Mouse (Mus musculus) liver, embryonic 11.5 days (tissue): ENCODE measurements around the gene Ikzf4. TPM values are rescaled to one million over a fixed set of nuclear protein-coding genes. Genes with fewer than 3 reads are reported as not detected.
A peak's percentile ranks its signal among the peaks of the same experiment; 100 is the strongest.

Experiments used
- ATAC-seq: fragments of 200-750 bp; cut with Nextera tagmentation; replicated peaks from 2 replicates; pipeline ENCODE4 v1.8.0; 2017; ENCODE audit warnings: moderate number of reproducible peaks, mild to moderate bottlenecking, moderate TSS enrichment, moderate library complexity; ENCODE audit not compliant: low FRiP score
- DNase-seq: peaks from one replicate; pipeline ENCODE4 v3.0.0-alpha.2; 2017; ENCODE audit warnings: low spot score
- H3K27ac ChIP-seq: fragments of 300-500 bp; sonication (generic); 2 replicates; pipeline ENCODE4 v1.5.1; 2014; ENCODE audit warnings: mild to moderate bottlenecking, low read depth, low read length, control low read depth
- H3K27me3 ChIP-seq: fragments of 300-500 bp; sonication (generic); replicated peaks from 2 replicates; pipeline ENCODE4 v1.6.1; 2014; ENCODE audit warnings: low read length, mixed read lengths; ENCODE audit not compliant: control insufficient read depth, insufficient read depth
- H3K36me3 ChIP-seq: fragments of 300-500 bp; sonication (generic); 2 replicates; pipeline ENCODE4 v1.6.1; 2014; ENCODE audit warnings: mild to moderate bottlenecking, low read length, moderate library complexity, mixed read lengths; ENCODE audit not compliant: control insufficient read depth, insufficient read depth
- H3K4me1 ChIP-seq: fragments of 300-500 bp; sonication (generic); replicated peaks from 2 replicates; pipeline ENCODE4 v1.6.1; 2014; ENCODE audit warnings: low read length, mixed read lengths; ENCODE audit not compliant: control insufficient read depth, insufficient read depth
- H3K4me2 ChIP-seq: fragments of 300-500 bp; sonication (generic); 2 replicates; pipeline ENCODE4 v1.6.1; 2014; ENCODE audit warnings: mild to moderate bottlenecking, control low read depth, moderate library complexity
- H3K4me3 ChIP-seq: fragments of 300-500 bp; sonication (generic); 2 replicates; pipeline ENCODE4 v1.5.1; 2014; ENCODE audit warnings: low read depth, low read length, control low read depth
- H3K9ac ChIP-seq: fragments of 300-500 bp; sonication (generic); 2 replicates; pipeline ENCODE4 v1.6.1; 2014; ENCODE audit warnings: low read depth, low read length, control low read depth
- H3K9me3 ChIP-seq: fragments of 300-500 bp; sonication (generic); 2 replicates; pipeline ENCODE4 v1.6.1; 2016; ENCODE audit warnings: low read length, inconsistent platforms, mixed read lengths; ENCODE audit not compliant: control insufficient read depth
- WGBS: fragments of 180-500 bp; shearing (Covaris S2); extraction: QIAGEN DNeasy Blood & Tissue Kit; methylation state at CpG from one replicate; pipeline ENCODE4 v1.1.7; 2014; 5-methylcytosine and 5-hydroxymethylcytosine counted together
- polyA plus RNA-seq: library from polyadenylated mRNA; unstranded; fragments of >200 nt; fragmentation: Nextera tagmentation; extraction: Ambion mirVana; gene quantifications from 2 replicates; pipeline ENCODE4 v1.2.1, GENCODE M21; 2014

The Ikzf4 gene
- polyA plus RNA-seq, 1 experiment from 2014 or later, result 1.3 TPM

- ATAC-seq (peak; percentile 41), DNase-seq (no peak)
- Histone ChIP-seq H3K9ac (no peak overlapping the region), H3K27me3 (peaks cover 29% of the 10 kb centered on the region), H3K27ac (no peak overlapping the region), H3K36me3 (no peaks in the 10 kb centered on the region), H3K4me1 (peaks cover 6% of the 10 kb centered on the region), H3K4me3 (peak overlapping the region; percentile 51), H3K4me2 (peak overlapping the region; percentile 71), H3K9me3 (no peaks in the 10 kb centered on the region)
- 11% methylated on average over 10 of the region's 13 CpGs for WGBS
Measured at GRCm38 (mm10) chr10:128646139-128647089, 623 bp upstream of the Ikzf4 start.

- Histone ChIP-seq H3K4me2 (no peak overlapping the region), H3K4me3 (no peak overlapping the region), H3K9me3 (no peaks in the 10 kb centered on the region), H3K27me3 (peaks cover 29% of the 10 kb centered on the region), H3K36me3 (no peaks in the 10 kb centered on the region), H3K27ac (no peak overlapping the region), H3K4me1 (peaks cover 6% of the 10 kb centered on the region), H3K9ac (no peak overlapping the region)
- WGBS, result 79% methylated on average over 6 of the region's 6 CpGs
- no peak for DNase-seq
- no peak for ATAC-seq
Measured at GRCm38 (mm10) chr10:128642749-128643148, 3.0 kb downstream of the Ikzf4 start.

DNA sequence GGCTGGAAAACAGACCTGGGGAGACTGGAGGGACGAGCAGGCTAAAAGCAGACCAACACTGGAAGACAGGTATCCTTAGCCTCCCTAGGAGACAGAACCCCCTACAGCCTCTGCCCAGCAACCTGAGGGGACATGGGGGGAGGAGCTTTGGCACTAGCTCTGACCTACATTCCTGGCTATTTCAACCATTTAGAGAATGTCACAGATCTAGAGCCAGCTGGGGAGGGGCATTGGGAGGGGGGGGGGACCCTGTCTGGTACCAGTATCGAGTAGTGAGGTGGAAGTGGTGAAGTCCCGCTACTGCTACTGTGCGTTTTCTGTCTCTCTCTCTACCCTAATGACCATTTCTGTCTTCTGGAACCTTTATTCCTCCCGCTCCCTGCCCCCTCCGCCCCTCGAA is 3.9 kb downstream of the Ikzf4 start:
- no peak for ATAC-seq
- Histone ChIP-seq H3K4me3 (no peak overlapping the region), H3K9me3 (no peaks in the 10 kb centered on the region), H3K27ac (no peak overlapping the region), H3K27me3 (peaks cover 29% of the 10 kb centered on the region), H3K36me3 (no peaks in the 10 kb centered on the region), H3K9ac (no peak overlapping the region), H3K4me1 (peaks cover 11% of the 10 kb centered on the region), H3K4me2 (no peak overlapping the region)
- 71% methylated on average over 7 of the region's 7 CpGs for WGBS
- no peak for DNase-seq

DNA sequence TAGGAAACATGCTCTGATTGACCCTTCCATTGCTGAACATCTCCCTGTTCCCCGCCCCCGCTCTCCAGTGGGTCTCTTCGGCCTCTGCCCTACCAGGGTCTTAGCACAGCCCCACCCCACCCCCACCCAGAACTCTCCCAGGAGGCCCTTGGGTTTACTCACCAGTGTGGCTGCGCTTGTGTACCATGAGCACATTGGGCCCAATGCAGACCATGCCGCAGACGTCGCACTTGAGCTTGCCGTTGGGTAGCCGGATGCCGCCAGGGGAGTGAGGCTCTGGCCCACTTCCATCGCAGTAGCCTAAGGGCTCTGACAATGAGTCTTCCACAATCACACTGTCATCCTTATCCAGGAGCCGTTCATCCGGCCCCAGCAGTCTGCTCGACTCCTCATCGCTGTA is 4.9 kb downstream of the Ikzf4 start:
- ATAC-seq (no peak), DNase-seq (no peak)
- Histone ChIP-seq H3K9me3 (no peaks in the 10 kb centered on the region), H3K36me3 (no peaks in the 10 kb centered on the region), H3K9ac (no peak overlapping the region), H3K27me3 (peaks cover 24% of the 10 kb centered on the region), H3K4me3 (no peak overlapping the region), H3K4me1 (peaks cover 11% of the 10 kb centered on the region), H3K4me2 (no peak overlapping the region), H3K27ac (no peak overlapping the region)
- WGBS, result 92% methylated on average over 15 of the region's 15 CpGs

- Histone ChIP-seq H3K9me3 (no peaks in the 10 kb centered on the region), H3K9ac (no peak overlapping the region), H3K36me3 (no peaks in the 10 kb centered on the region), H3K27me3 (peaks cover 17% of the 10 kb centered on the region), H3K4me1 (peaks cover 8% of the 10 kb centered on the region), H3K4me2 (no peak overlapping the region), H3K27ac (no peak overlapping the region), H3K4me3 (no peak overlapping the region)
- no peak for DNase-seq
- no peak for ATAC-seq
- 86% methylated on average over 14 of the region's 14 CpGs for WGBS
Measured at GRCm38 (mm10) chr10:128639999-128640398, 5.8 kb downstream of the Ikzf4 start.

DNA sequence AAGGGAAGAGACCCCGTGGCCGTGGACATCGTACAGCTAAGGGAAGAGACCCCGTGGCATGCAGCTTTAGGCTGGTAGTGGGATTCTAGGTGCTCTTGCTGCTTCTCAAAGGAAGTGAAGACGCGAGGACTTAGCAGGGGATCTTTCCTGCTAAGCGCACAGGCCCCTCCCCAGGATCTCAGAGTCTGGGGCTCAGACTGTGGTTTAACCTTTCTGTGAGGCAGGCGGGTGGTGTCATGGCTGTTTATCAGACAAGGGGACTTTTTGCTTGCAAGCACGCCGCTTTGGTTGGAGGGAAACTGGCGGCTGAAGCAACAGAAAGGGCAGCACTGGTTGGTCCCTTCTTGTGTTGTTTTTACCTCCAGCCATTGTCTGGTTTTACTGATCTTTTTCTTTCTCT is 8.8 kb downstream of the Ikzf4 start:
- no peak overlapping the region for H3K9ac ChIP-seq
- no peak for ATAC-seq
- no peaks in the 10 kb centered on the region for H3K36me3 ChIP-seq
- H3K4me1 ChIP-seq, result peaks cover 8% of the 10 kb centered on the region; the same call in 1 of the 2 replicates
- no peak for DNase-seq
- no peaks in the 10 kb centered on the region for H3K9me3 ChIP-seq
- WGBS, result 7% methylated on average over 11 of the region's 11 CpGs
- peak overlapping the region; percentile 45 for H3K4me2 ChIP-seq
- no peak overlapping the region for H3K27ac ChIP-seq
- H3K27me3 ChIP-seq, result peaks cover under 1% of the 10 kb centered on the region
- H3K4me3 ChIP-seq, result no peak overlapping the region

- H3K9me3 ChIP-seq, result no peaks in the 10 kb centered on the region
- ATAC-seq (no peak), DNase-seq (no peak)
- no peak overlapping the region for H3K4me3 ChIP-seq
- no peaks in the 10 kb centered on the region for H3K36me3 ChIP-seq
- H3K27me3 ChIP-seq, result peaks cover 3% of the 10 kb centered on the region
- H3K27ac ChIP-seq, result no peak overlapping the region
- peak overlapping the region; percentile 45 for H3K4me2 ChIP-seq
- 40% methylated on average over 6 of the region's 6 CpGs for WGBS
- H3K4me1 ChIP-seq, result peaks cover 10% of the 10 kb centered on the region; the same call in 1 of the 2 replicates
- no peak overlapping the region for H3K9ac ChIP-seq
Measured at GRCm38 (mm10) chr10:128636561-128636960, 9.2 kb downstream of the Ikzf4 start.

DNA sequence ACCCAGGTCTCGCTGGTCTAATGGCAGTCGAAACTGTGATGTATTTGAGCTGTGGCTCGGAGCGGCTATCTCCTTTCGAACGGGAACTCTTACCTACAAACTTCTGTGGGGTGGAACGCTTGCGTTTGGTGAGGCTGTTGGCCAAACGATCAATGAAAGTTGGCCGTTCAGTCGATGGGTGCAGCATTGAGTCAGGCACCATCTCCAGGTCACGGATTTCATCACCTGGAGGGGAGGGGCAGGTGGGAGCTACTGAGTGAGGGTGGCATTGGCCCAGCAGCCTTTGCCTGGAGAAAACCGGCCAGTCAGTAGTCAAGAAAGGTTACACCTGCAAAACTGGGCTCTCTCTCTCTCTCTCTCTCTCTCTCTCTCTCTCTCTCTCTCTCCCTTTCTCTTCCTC is 10.1 kb downstream of the Ikzf4 start:
- ATAC-seq, result no peak

GRCm38 (mm10) chr10:128631571-128631970 is 14.2 kb downstream of the Ikzf4 start:
- Histone ChIP-seq H3K27ac (no peak overlapping the region), H3K9ac (no peak overlapping the region; the same call in 1 of the 2 replicates), H3K4me3 (no peak overlapping the region), H3K4me1 (peaks cover 9% of the 10 kb centered on the region; the same call in 1 of the 2 replicates), H3K9me3 (no peaks in the 10 kb centered on the region), H3K27me3 (peaks cover 3% of the 10 kb centered on the region), H3K36me3 (no peaks in the 10 kb centered on the region), H3K4me2 (no peak overlapping the region)
- 25% methylated on average over 6 of the region's 6 CpGs for WGBS
- DNase-seq, result no peak
- no peak for ATAC-seq

More for the DNA sequence above, 10.1 kb downstream of the Ikzf4 start:
- WGBS, result 83% methylated on average over 13 of the region's 13 CpGs
- no peak overlapping the region for H3K27ac ChIP-seq
- H3K9me3 ChIP-seq, result no peaks in the 10 kb centered on the region
- peaks cover 11% of the 10 kb centered on the region; the same call in 1 of the 2 replicates for H3K4me1 ChIP-seq
- no peak overlapping the region for H3K4me2 ChIP-seq
- H3K4me3 ChIP-seq, result no peak overlapping the region
- H3K27me3 ChIP-seq, result peaks cover 3% of the 10 kb centered on the region
- H3K9ac ChIP-seq, result no peak overlapping the region
- DNase-seq, result no peak
- H3K36me3 ChIP-seq, result no peaks in the 10 kb centered on the region
